Mouse (Mus musculus) kidney, embryonic 15.5 days (tissue): ENCODE data around the gene Dnm3. TPM values are rescaled to one million over a fixed set of nuclear protein-coding genes. Genes with fewer than 3 reads are reported as not detected.

Experiments used
- ATAC-seq: fragments of 200-750 bp; cut with Nextera tagmentation; replicated peaks from 2 replicates; pipeline ENCODE4 v1.8.0; 2017; ENCODE audit warnings: moderate TSS enrichment; ENCODE audit not compliant: low FRiP score
- H3K27ac ChIP-seq: fragments of 300-500 bp; sonication (generic); 2 replicates; pipeline ENCODE4 v1.5.1; 2015; ENCODE audit warnings: mild to moderate bottlenecking, inconsistent platforms
- H3K27me3 ChIP-seq: fragments of 300-500 bp; sonication (generic); 2 replicates; pipeline ENCODE4 v1.6.1; 2015; ENCODE audit warnings: inconsistent platforms
- H3K36me3 ChIP-seq: fragments of 300-500 bp; sonication (generic); 2 replicates; pipeline ENCODE4 v1.6.1; 2015; ENCODE audit warnings: inconsistent platforms
- H3K4me1 ChIP-seq: fragments of 300-500 bp; sonication (generic); 2 replicates; pipeline ENCODE4 v1.6.1; 2015; ENCODE audit warnings: inconsistent platforms
- H3K4me2 ChIP-seq: fragments of 300-500 bp; sonication (generic); 2 replicates; pipeline ENCODE4 v1.6.1; 2015; ENCODE audit warnings: moderate library complexity, mild to moderate bottlenecking, inconsistent platforms
- H3K4me3 ChIP-seq: fragments of 300-500 bp; sonication (generic); replicated peaks from 2 replicates; pipeline ENCODE4 v1.5.1; 2015; ENCODE audit warnings: mild to moderate bottlenecking, inconsistent platforms
- H3K9ac ChIP-seq: fragments of 300-500 bp; sonication (generic); 2 replicates; pipeline ENCODE4 v1.6.1; 2015; ENCODE audit warnings: mild to moderate bottlenecking, inconsistent platforms
- H3K9me3 ChIP-seq: fragments of 300-500 bp; sonication (generic); replicated peaks from 2 replicates; pipeline ENCODE4 v1.6.1; 2016; ENCODE audit warnings: inconsistent platforms
- WGBS: fragments of 180-500 bp; shearing (Covaris S2); methylation state at CpG from one replicate; pipeline ENCODE4 v1.1.7; 2015; ENCODE audit warnings: mixed read lengths; 5-methylcytosine and 5-hydroxymethylcytosine counted together
- polyA plus RNA-seq: library from polyadenylated mRNA; unstranded; fragments of >200 nt; fragmentation: Nextera tagmentation; extraction: Ambion mirVana; gene quantifications from 2 replicates; pipeline ENCODE4 v1.2.1, GENCODE M21; 2015

The Dnm3 gene
- polyA plus RNA-seq, 1 experiment from 2014 or later: 7.6 TPM

DNA sequence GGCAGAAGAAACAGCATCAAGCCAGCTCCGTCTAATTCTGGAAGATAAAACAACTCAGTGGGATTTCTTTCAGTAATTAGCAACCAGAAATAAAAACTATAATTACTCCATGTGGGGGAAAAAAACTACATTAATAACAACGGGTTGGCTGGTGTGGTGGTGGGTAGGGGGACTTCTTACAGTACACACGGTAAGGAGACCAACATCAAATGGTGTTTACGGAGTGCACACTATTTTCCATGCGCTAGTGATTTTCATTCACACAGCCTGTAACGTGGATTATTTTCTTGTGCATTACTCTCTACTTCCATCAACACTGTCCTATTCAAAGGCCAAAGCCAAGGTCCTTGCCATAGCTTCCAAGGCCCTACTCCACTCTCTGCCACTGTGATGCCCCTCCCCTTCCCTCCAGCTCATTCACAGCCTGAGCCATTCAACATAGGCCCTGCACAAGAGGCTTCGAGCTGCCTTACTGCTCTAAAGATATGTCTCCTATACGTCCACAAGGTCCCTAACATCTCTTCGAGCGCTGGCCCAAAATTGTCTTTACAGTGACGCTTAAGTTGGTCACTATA is 203.1 kb downstream of the Dnm3 start:
- Histone ChIP-seq H3K4me1 (no peaks in the 10 kb centered on the region), H3K36me3 (no peaks in the 10 kb centered on the region), H3K27me3 (no peaks in the 10 kb centered on the region), H3K4me2 (no peak overlapping the region), H3K27ac (no peak overlapping the region), H3K9ac (no peak overlapping the region), H3K9me3 (no peaks in the 10 kb centered on the region), H3K4me3 (no peak overlapping the region)
- 91% methylated on average over 11 of the region's 11 CpGs for WGBS
- ATAC-seq: no peak

- Histone ChIP-seq H3K4me3 (no peak overlapping the region), H3K9me3 (no peaks in the 10 kb centered on the region), H3K9ac (no peak overlapping the region), H3K36me3 (no peaks in the 10 kb centered on the region), H3K4me1 (peaks cover 14% of the 10 kb centered on the region), H3K4me2 (no peak overlapping the region), H3K27me3 (no peaks in the 10 kb centered on the region), H3K27ac (no peak overlapping the region)
- ATAC-seq: no peak
- WGBS: 79% methylated on average over 6 of the region's 6 CpGs
These were observed 220.8 kb downstream of the Dnm3 start for GRCm38 (mm10) chr1:162256912-162257607.

DNA sequence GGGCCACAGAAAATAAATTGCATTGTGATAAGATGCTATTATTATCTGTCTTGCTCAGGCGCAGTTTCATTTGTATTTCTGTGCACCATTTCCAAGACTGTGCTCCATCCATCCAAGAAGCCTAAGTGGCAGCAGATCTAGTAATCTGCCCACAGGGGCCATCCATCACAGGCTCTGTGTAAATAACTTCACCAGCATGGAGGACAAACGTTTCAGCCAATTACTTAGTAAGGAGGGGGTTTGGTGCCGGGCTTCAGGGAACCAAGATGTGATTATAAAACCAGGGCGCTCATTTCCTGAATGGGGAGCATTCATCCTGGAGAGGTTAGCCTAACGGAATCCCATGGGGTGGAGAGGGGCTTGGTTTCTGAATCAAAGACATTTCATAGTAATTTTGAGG is 222.9 kb downstream of the Dnm3 start:
- Histone ChIP-seq H3K27ac (peak overlapping the region; percentile 20; the same call in 1 of the 2 replicates), H3K4me3 (no peak overlapping the region), H3K4me1 (peaks cover 14% of the 10 kb centered on the region), H3K9me3 (no peaks in the 10 kb centered on the region), H3K36me3 (no peaks in the 10 kb centered on the region), H3K27me3 (no peaks in the 10 kb centered on the region), H3K9ac (no peak overlapping the region), H3K4me2 (no peak overlapping the region)
- ATAC-seq: no peak
- WGBS: 23% methylated on average over 5 of the region's 5 CpGs

GRCm38 (mm10) chr1:162253971-162254641 is 223.7 kb downstream of the Dnm3 start:
- ATAC-seq: no peak
- no peak overlapping the region for H3K4me2 ChIP-seq
- peaks cover 14% of the 10 kb centered on the region for H3K4me1 ChIP-seq
- no peaks in the 10 kb centered on the region for H3K36me3 ChIP-seq
- no peaks in the 10 kb centered on the region for H3K9me3 ChIP-seq
- H3K27ac ChIP-seq: peak overlapping the region; percentile 67
- no peak overlapping the region for H3K4me3 ChIP-seq
- WGBS: 53% methylated on average over 8 of the region's 8 CpGs
- H3K9ac ChIP-seq: no peak overlapping the region
- H3K27me3 ChIP-seq: no peaks in the 10 kb centered on the region

DNA sequence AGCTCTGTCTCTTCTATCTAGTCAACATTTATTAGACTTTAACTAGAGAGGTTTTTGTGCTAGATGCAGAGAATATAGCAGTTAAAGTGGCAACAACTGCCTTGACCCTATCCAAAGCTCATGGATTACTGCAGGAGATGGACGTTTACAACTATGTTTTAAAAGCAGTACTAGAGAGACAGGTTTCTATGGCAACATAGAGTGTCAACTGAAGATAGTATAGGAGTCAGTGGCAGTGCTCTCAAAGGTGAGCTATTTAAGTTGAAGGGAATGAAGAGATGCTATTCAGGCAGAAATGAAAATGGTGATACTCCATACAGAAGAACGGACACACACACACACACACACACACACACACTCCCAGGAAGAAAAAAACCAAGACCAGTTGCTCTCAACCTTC is 225.0 kb downstream of the Dnm3 start:
- 65% methylated on average over 2 of the region's 2 CpGs for WGBS
- Histone ChIP-seq H3K4me3 (no peak overlapping the region), H3K4me1 (peaks cover 14% of the 10 kb centered on the region), H3K27me3 (no peaks in the 10 kb centered on the region), H3K27ac (no peak overlapping the region), H3K4me2 (no peak overlapping the region), H3K9me3 (no peaks in the 10 kb centered on the region), H3K9ac (no peak overlapping the region), H3K36me3 (no peaks in the 10 kb centered on the region)
- ATAC-seq: no peak

GRCm38 (mm10) chr1:162247216-162247615 is 230.6 kb downstream of the Dnm3 start:
- H3K9ac ChIP-seq: no peak overlapping the region
- H3K9me3 ChIP-seq: no peaks in the 10 kb centered on the region
- WGBS: 90% methylated on average over 5 of the region's 5 CpGs
- H3K36me3 ChIP-seq: no peaks in the 10 kb centered on the region
- H3K27me3 ChIP-seq: no peaks in the 10 kb centered on the region
- H3K4me2 ChIP-seq: no peak overlapping the region
- H3K27ac ChIP-seq: no peak overlapping the region
- no peak overlapping the region for H3K4me3 ChIP-seq
- H3K4me1 ChIP-seq: peaks cover 18% of the 10 kb centered on the region
- ATAC-seq: no peak

DNA sequence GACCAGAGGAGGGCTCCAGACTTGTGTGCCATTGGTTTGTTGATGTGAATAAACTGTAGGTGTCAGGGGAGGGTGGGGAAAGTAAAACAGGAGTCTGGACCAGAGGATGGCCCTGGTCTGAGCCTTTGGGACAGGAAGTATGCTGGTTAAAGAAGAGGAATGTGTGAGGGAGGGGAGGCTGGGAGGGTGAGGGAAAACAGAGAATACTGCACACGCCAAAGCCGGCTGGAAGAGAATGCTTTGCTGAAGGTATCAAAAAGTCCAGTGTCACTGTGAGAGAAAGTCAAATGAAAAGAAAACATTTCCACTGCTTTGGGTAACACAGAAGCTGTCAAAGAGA is 234.2 kb downstream of the Dnm3 start:
- no peak overlapping the region for H3K9ac ChIP-seq
- H3K9me3 ChIP-seq: no peaks in the 10 kb centered on the region
- H3K36me3 ChIP-seq: no peaks in the 10 kb centered on the region
- H3K4me1 ChIP-seq: peaks cover 26% of the 10 kb centered on the region
- H3K27me3 ChIP-seq: no peaks in the 10 kb centered on the region
- 28% methylated on average over 2 of the region's 2 CpGs for WGBS
- H3K4me3 ChIP-seq: no peak overlapping the region
- no peak overlapping the region for H3K4me2 ChIP-seq
- ATAC-seq: peak; percentile 85
- H3K27ac ChIP-seq: peak overlapping the region; percentile 57

GRCm38 (mm10) chr1:162242980-162243650 is 234.7 kb downstream of the Dnm3 start:
- Histone ChIP-seq H3K27me3 (no peaks in the 10 kb centered on the region), H3K4me3 (no peak overlapping the region), H3K4me1 (peaks cover 27% of the 10 kb centered on the region), H3K36me3 (no peaks in the 10 kb centered on the region), H3K4me2 (no peak overlapping the region), H3K9me3 (no peaks in the 10 kb centered on the region), H3K9ac (no peak overlapping the region), H3K27ac (peak overlapping the region; percentile 57)
- ATAC-seq: peak; percentile 63
- WGBS: 42% methylated on average over 7 of the region's 7 CpGs

- Histone ChIP-seq H3K4me3 (no peak overlapping the region), H3K27me3 (no peaks in the 10 kb centered on the region), H3K4me1 (peaks cover 32% of the 10 kb centered on the region), H3K4me2 (no peak overlapping the region), H3K9ac (no peak overlapping the region), H3K9me3 (no peaks in the 10 kb centered on the region), H3K36me3 (no peaks in the 10 kb centered on the region), H3K27ac (0 out of 2 replicates have a peak overlapping the region, but pooled peaks have one; percentile 43)
- WGBS: 75% methylated on average over 4 of the region's 4 CpGs
- ATAC-seq: no peak
These were observed 237.1 kb downstream of the Dnm3 start for GRCm38 (mm10) chr1:162240720-162241119.

DNA sequence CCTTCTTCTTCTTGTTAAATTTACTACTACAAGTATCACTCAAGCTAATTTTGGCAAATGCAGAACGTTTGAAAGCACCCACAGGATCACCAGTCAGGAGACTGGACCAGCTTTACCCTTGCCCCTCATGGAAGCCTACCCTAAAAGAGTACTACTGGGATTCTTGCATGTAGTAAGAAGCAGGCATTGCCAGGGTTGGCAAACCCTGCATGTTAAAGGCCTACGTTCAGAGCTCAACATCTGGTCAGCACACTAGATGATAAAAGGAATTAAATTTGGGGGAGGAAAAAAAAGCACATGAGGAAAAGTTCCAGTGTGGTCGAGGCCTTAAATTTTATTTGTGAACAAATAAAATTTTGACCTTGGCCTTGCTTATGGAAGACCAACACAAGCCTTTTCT is 239.2 kb downstream of the Dnm3 start:
- ATAC-seq: no peak

DNA sequence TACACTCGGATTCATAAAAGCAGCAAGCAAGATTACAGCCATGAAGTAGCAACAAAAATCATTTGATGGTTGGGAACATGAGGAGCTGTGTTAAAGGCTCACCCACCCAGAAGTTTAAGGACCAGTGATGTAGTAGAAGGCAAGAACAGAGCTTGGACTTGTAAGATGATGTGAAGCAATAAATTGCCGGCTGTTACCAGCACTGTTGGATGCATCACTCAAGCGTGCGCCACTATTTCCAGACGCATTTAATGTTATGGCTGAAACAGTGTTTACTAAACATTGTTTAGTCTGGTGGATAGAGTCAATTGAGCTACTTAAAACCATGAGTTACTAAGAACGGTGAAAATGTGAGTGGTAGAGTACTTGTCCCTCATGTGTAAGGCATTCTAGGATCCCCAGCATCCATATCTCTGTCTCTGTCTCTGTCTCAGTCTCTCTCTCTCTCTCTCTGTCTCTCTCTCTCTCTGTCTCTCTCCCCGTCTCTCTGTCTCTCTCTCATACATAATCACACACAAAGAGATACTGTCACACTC is 241.1 kb downstream of the Dnm3 start:
- Histone ChIP-seq H3K4me3 (no peak overlapping the region), H3K4me2 (no peak overlapping the region), H3K27ac (no peak overlapping the region), H3K4me1 (peaks cover 10% of the 10 kb centered on the region; the same call in 1 of the 2 replicates), H3K27me3 (no peaks in the 10 kb centered on the region), H3K9me3 (no peaks in the 10 kb centered on the region), H3K9ac (no peak overlapping the region), H3K36me3 (no peaks in the 10 kb centered on the region)
- ATAC-seq: no peak
- WGBS: 85% methylated on average over 7 of the region's 7 CpGs

More for the DNA sequence above, 239.2 kb downstream of the Dnm3 start:
- H3K27ac ChIP-seq: peak overlapping the region; percentile 38; the same call in 1 of the 2 replicates
- no peak overlapping the region for H3K4me2 ChIP-seq
- H3K27me3 ChIP-seq: no peaks in the 10 kb centered on the region
- no peak overlapping the region for H3K4me3 ChIP-seq
- H3K9ac ChIP-seq: no peak overlapping the region
- H3K9me3 ChIP-seq: no peaks in the 10 kb centered on the region
- H3K4me1 ChIP-seq: peaks cover 27% of the 10 kb centered on the region
- WGBS: 43% methylated on average over 3 of the region's 3 CpGs
- no peaks in the 10 kb centered on the region for H3K36me3 ChIP-seq
